Mouse (Mus musculus): ENCODE data around the gene Pygl. TPM values are rescaled to one million over a fixed set of nuclear protein-coding genes. Genes with fewer than 3 reads are reported as not detected.
"Not testable (repeated sequence)": the region's sequence is repeated elsewhere in the genome, so short reads cannot be mapped to it uniquely, and the experiment has no call there.

The Pygl gene
- total and polyA plus RNA-seq, 2 experiments from 2014 or later, result 8.9 to 10.7 TPM

GRCm38 (mm10) chr12:70192267-70192727 is 39.0 kb downstream of the Pygl start:
- WGBS, result 22% methylated on average over 19 of the region's 19 CpGs
- no peaks in the 10 kb centered on the region for H3K27me3 ChIP-seq (ENCODE audit: insufficient read depth, low read length)
- peak; percentile 78 for DNase-seq (ENCODE audit: low spot score)
- H3K4me2 ChIP-seq (ENCODE audit: low read depth, low read length, poor library complexity, severe bottlenecking), result peak overlapping the region; percentile 40
- H3K36me3 ChIP-seq (ENCODE audit: insufficient read depth, low read length), result no peaks in the 10 kb centered on the region
- no peak overlapping the region for H3K9ac ChIP-seq (replicated peaks; ENCODE audit: low read length, poor library complexity, severe bottlenecking)
- no peaks in the 10 kb centered on the region for H3K9me3 ChIP-seq (ENCODE audit: low read length)
- H3K4me3 ChIP-seq (ENCODE audit: low read depth, low read length), result peak overlapping the region; percentile 29
- peak; percentile 41; the same call in 1 of the 2 replicates for ATAC-seq (ENCODE audit: low FRiP score)
- 0 out of 2 replicates have a peak, but pooled peaks cover 4% of the 10 kb centered on the region for H3K4me1 ChIP-seq (ENCODE audit: insufficient read depth, low read length)
- peak overlapping the region; percentile 44; the same call in 1 of the 2 replicates for H3K27ac ChIP-seq (ENCODE audit: low read depth, low read length)
- TF ChIP-seq CTCF (IDR thresholded peaks at IDR 0.05), result no peak

GRCm38 (mm10) chr12:70184173-70184783 is 47.0 kb downstream of the Pygl start:
- Histone ChIP-seq H3K36me3 (ENCODE audit: insufficient read depth, low read length) (no peaks in the 10 kb centered on the region), H3K9ac (replicated peaks; ENCODE audit: low read length, poor library complexity, severe bottlenecking) (no peak overlapping the region), H3K27ac (ENCODE audit: low read depth, low read length) (no peak overlapping the region), H3K9me3 (ENCODE audit: low read length) (no peaks in the 10 kb centered on the region), H3K4me2 (ENCODE audit: low read depth, low read length, poor library complexity, severe bottlenecking) (no peak overlapping the region), H3K4me1 (ENCODE audit: insufficient read depth, low read length) (no peaks in the 10 kb centered on the region), H3K27me3 (ENCODE audit: insufficient read depth, low read length) (no peaks in the 10 kb centered on the region), H3K4me3 (ENCODE audit: low read depth, low read length) (peak overlapping the region; percentile 13; the same call in 1 of the 2 replicates)
- TF ChIP-seq CTCF (IDR thresholded peaks at IDR 0.05), result no peak
- DNase-seq (ENCODE audit: low spot score) (peak; percentile 47), ATAC-seq (ENCODE audit: low FRiP score) (peak; percentile 65; the same call in 1 of the 2 replicates)
- WGBS, result 74% methylated on average over 22 of the region's 22 CpGs

GRCm38 (mm10) chr12:70183507-70183906 is 47.8 kb downstream of the Pygl start:
- not testable (repeated sequence) for H3K4me3 ChIP-seq (ENCODE audit: low read depth, low read length); H3K4me2 ChIP-seq (ENCODE audit: low read depth, low read length, poor library complexity, severe bottlenecking); H3K36me3 ChIP-seq (ENCODE audit: insufficient read depth, low read length); H3K27ac ChIP-seq (ENCODE audit: low read depth, low read length); H3K9ac ChIP-seq (replicated peaks; ENCODE audit: low read length, poor library complexity, severe bottlenecking); H3K4me1 ChIP-seq (ENCODE audit: insufficient read depth, low read length); ATAC-seq (ENCODE audit: low FRiP score); H3K9me3 ChIP-seq (ENCODE audit: low read length); H3K27me3 ChIP-seq (ENCODE audit: insufficient read depth, low read length)
- DNase-seq (ENCODE audit: low spot score), result peak; percentile 20
- WGBS, result 85% methylated on average over 8 of the region's 8 CpGs

GRCm38 (mm10) chr12:70169969-70170368 is 61.3 kb downstream of the Pygl start:
- Histone ChIP-seq H3K4me1 (ENCODE audit: insufficient read depth, low read length) (no peaks in the 10 kb centered on the region), H3K9ac (replicated peaks; ENCODE audit: low read length, poor library complexity, severe bottlenecking) (no peak overlapping the region), H3K27ac (ENCODE audit: low read depth, low read length) (no peak overlapping the region), H3K27me3 (ENCODE audit: insufficient read depth, low read length) (no peaks in the 10 kb centered on the region), H3K4me2 (ENCODE audit: low read depth, low read length, poor library complexity, severe bottlenecking) (no peak overlapping the region), H3K4me3 (ENCODE audit: low read depth, low read length) (no peak overlapping the region), H3K36me3 (ENCODE audit: insufficient read depth, low read length) (no peaks in the 10 kb centered on the region), H3K9me3 (ENCODE audit: low read length) (no peaks in the 10 kb centered on the region)
- peak; percentile 58 for TF ChIP-seq CTCF (IDR thresholded peaks at IDR 0.05)
- whole genome bisulfite sequencing, result 87% methylated on average over 1 of the region's 1 CpGs
- ATAC-seq (ENCODE audit: low FRiP score) (no peak), DNase-seq (ENCODE audit: low spot score) (no peak)

- H3K27me3 ChIP-seq (ENCODE audit: insufficient read depth, low read length), result no peaks in the 10 kb centered on the region
- no peaks in the 10 kb centered on the region for H3K9me3 ChIP-seq (ENCODE audit: low read length)
- no peak overlapping the region for H3K9ac ChIP-seq (replicated peaks; ENCODE audit: low read length, poor library complexity, severe bottlenecking)
- TF ChIP-seq CTCF (IDR thresholded peaks at IDR 0.05), result no peak
- no peak overlapping the region for H3K4me2 ChIP-seq (ENCODE audit: low read depth, low read length, poor library complexity, severe bottlenecking)
- WGBS, result 90% methylated on average over 4 of the region's 4 CpGs
- no peak for ATAC-seq (ENCODE audit: low FRiP score)
- H3K36me3 ChIP-seq (ENCODE audit: insufficient read depth, low read length), result no peaks in the 10 kb centered on the region
- H3K4me1 ChIP-seq (ENCODE audit: insufficient read depth, low read length), result no peaks in the 10 kb centered on the region
- H3K27ac ChIP-seq (ENCODE audit: low read depth, low read length), result no peak overlapping the region
- H3K4me3 ChIP-seq (ENCODE audit: low read depth, low read length), result no peak overlapping the region
- DNase-seq (ENCODE audit: low spot score), result no peak
Measured at GRCm38 (mm10) chr12:70167950-70168349, 63.3 kb downstream of the Pygl start.

- Histone ChIP-seq H3K27ac (ENCODE audit: low read depth, low read length) (no peak overlapping the region), H3K4me3 (ENCODE audit: low read depth, low read length) (no peak overlapping the region), H3K27me3 (ENCODE audit: insufficient read depth, low read length) (no peaks in the 10 kb centered on the region), H3K4me1 (ENCODE audit: insufficient read depth, low read length) (no peaks in the 10 kb centered on the region), H3K9me3 (ENCODE audit: low read length) (no peaks in the 10 kb centered on the region), H3K4me2 (ENCODE audit: low read depth, low read length, poor library complexity, severe bottlenecking) (no peak overlapping the region), H3K36me3 (ENCODE audit: insufficient read depth, low read length) (no peaks in the 10 kb centered on the region), H3K9ac (replicated peaks; ENCODE audit: low read length, poor library complexity, severe bottlenecking) (no peak overlapping the region)
- no peak for TF ChIP-seq CTCF (IDR thresholded peaks at IDR 0.05)
- DNase-seq (ENCODE audit: low spot score), result no peak
- 88% methylated on average over 3 of the region's 3 CpGs for WGBS
- no peak for ATAC-seq (ENCODE audit: low FRiP score)
Measured at GRCm38 (mm10) chr12:70164741-70165140, 66.5 kb downstream of the Pygl start.

All from midbrain, postnatal 0 days (tissue).